Mouse (Mus musculus) layer of hippocampus, postnatal 25 days (tissue): ENCODE measurements at regions not wholly inside any gene's neighbourhood (a gene's known extent, or its start where the extent isn't known, plus 50 kb on each side); places are given as distances from the start of the nearest gene placed in this dataset.
A peak's percentile ranks its signal among the peaks of the same experiment; 100 is the strongest.

Experiments used
- DNase-seq, 2 experiments: peaks; one replicate each; pipeline ENCODE4 v3.0.0; 2022; ENCODE audit warnings: mixed read lengths in 2 of 2, low spot score in 1 of 2; ENCODE audit errors: extremely low spot score in 1 of 2

- no peak for DNase-seq
These were observed 171.8 kb upstream of the Rnf219 start for GRCm38 (mm10) chr14:104694174-104694803.

- no peak for DNase-seq
These were observed 170.2 kb upstream of the Rnf219 start for GRCm38 (mm10) chr14:104692616-104693015.

- DNase-seq = no peak
These were observed 166.0 kb upstream of the Rnf219 start for GRCm38 (mm10) chr14:104688440-104688839.

- DNase-seq = no peak
These were observed 154.4 kb upstream of the Rnf219 start for GRCm38 (mm10) chr14:104676810-104677209.

- no peak for DNase-seq
These were observed 139.3 kb upstream of the Rnf219 start for GRCm38 (mm10) chr14:104661696-104662095.

GRCm38 (mm10) chr14:104658751-104659150 is 136.3 kb upstream of the Rnf219 start:
- no peak for DNase-seq

- DNase-seq = no peak
These were observed 127.5 kb upstream of the Rnf219 start for GRCm38 (mm10) chr14:104649980-104650379.

GRCm38 (mm10) chr14:104644626-104645025 is 122.2 kb upstream of the Rnf219 start:
- peak in 1 of 2 experiments; percentile 6 for DNase-seq

- DNase-seq = no peak
These were observed 120.3 kb upstream of the Rnf219 start for GRCm38 (mm10) chr14:104642783-104643182.

GRCm38 (mm10) chr14:104639300-104639699 is 116.9 kb upstream of the Rnf219 start:
- no peak for DNase-seq

- no peak for DNase-seq
These were observed 89.0 kb upstream of the Rnf219 start for GRCm38 (mm10) chr14:104611467-104611866.

- peak in 1 of 2 experiments; percentile 16 for DNase-seq
These were observed 87.9 kb upstream of the Rnf219 start for GRCm38 (mm10) chr14:104610378-104610777.

GRCm38 (mm10) chr14:104594851-104595250 is 72.4 kb upstream of the Rnf219 start:
- DNase-seq = no peak
